Mouse (Mus musculus): ENCODE measurements around the gene Rapgef3. TPM values are rescaled to one million over a fixed set of nuclear protein-coding genes. Genes with fewer than 3 reads are reported as not detected.

The Rapgef3 gene
- polyA plus RNA-seq, 1 experiment from 2014 or later = 1.9 TPM

GRCm38 (mm10) chr15:97789761-97790505, 22.2 kb upstream of the Rapgef3 start:
- Histone ChIP-seq H3K9ac (replicated peaks) (no peak overlapping the region), H3K27me3 (ENCODE audit: insufficient read depth, low read length) (no peaks in the 10 kb centered on the region), H3K4me2 (ENCODE audit: low read depth, low read length) (no peak overlapping the region), H3K4me1 (ENCODE audit: insufficient read depth) (peaks cover 28% of the 10 kb centered on the region), H3K27ac (ENCODE audit: low read depth) (no peak overlapping the region), H3K4me3 (ENCODE audit: low read depth, low read length) (no peak overlapping the region), H3K36me3 (replicated peaks; ENCODE audit: insufficient read depth, low read length) (peaks cover 21% of the 10 kb centered on the region), H3K9me3 (ENCODE audit: low read length) (no peaks in the 10 kb centered on the region)
- WGBS (ENCODE audit: insufficient replicate concordance) = 51% methylated on average over 20 of the region's 20 CpGs
- TF ChIP-seq EP300 (IDR thresholded peaks at IDR 0.05; ENCODE audit: low read depth) (no peak), CTCF (IDR thresholded peaks at IDR 0.05; ENCODE audit: low read depth) (peak; percentile 92)
- DNase-seq (peak; percentile 76), ATAC-seq (no peak)

GRCm38 (mm10) chr15:97788821-97789220, 21.0 kb upstream of the Rapgef3 start:
- DNase-seq = no peak
- TF ChIP-seq CTCF (IDR thresholded peaks at IDR 0.05; ENCODE audit: low read depth) (no peak), EP300 (IDR thresholded peaks at IDR 0.05; ENCODE audit: low read depth) (no peak)
- no peak for ATAC-seq
- H3K27me3 ChIP-seq (ENCODE audit: insufficient read depth, low read length) = no peaks in the 10 kb centered on the region
- H3K9ac ChIP-seq (replicated peaks) = no peak overlapping the region
- H3K9me3 ChIP-seq (ENCODE audit: low read length) = no peaks in the 10 kb centered on the region
- WGBS (ENCODE audit: insufficient replicate concordance) = 57% methylated on average over 6 of the region's 6 CpGs
- H3K4me2 ChIP-seq (ENCODE audit: low read depth, low read length) = no peak overlapping the region
- H3K4me3 ChIP-seq (ENCODE audit: low read depth, low read length) = no peak overlapping the region
- peaks cover 21% of the 10 kb centered on the region for H3K36me3 ChIP-seq (replicated peaks; ENCODE audit: insufficient read depth, low read length)
- peak overlapping the region; percentile 55; the same call in 1 of the 2 replicates for H3K27ac ChIP-seq (ENCODE audit: low read depth)
- H3K4me1 ChIP-seq (ENCODE audit: insufficient read depth) = peaks cover 30% of the 10 kb centered on the region

- DNase-seq (no peak), ATAC-seq (no peak)
- Histone ChIP-seq H3K4me1 (ENCODE audit: insufficient read depth) (peaks cover 32% of the 10 kb centered on the region), H3K4me2 (ENCODE audit: low read depth, low read length) (peak overlapping the region; percentile 86), H3K4me3 (ENCODE audit: low read depth, low read length) (no peak overlapping the region), H3K27me3 (ENCODE audit: insufficient read depth, low read length) (no peaks in the 10 kb centered on the region), H3K36me3 (replicated peaks; ENCODE audit: insufficient read depth, low read length) (peaks cover 19% of the 10 kb centered on the region), H3K27ac (ENCODE audit: low read depth) (peak overlapping the region; percentile 93), H3K9ac (replicated peaks) (no peak overlapping the region; the same call in 1 of the 2 replicates), H3K9me3 (ENCODE audit: low read length) (no peaks in the 10 kb centered on the region)
- TF ChIP-seq EP300 (IDR thresholded peaks at IDR 0.05; ENCODE audit: low read depth) (no peak), CTCF (IDR thresholded peaks at IDR 0.05; ENCODE audit: low read depth) (no peak)
- 63% methylated on average over 19 of the region's 19 CpGs for WGBS (ENCODE audit: insufficient replicate concordance)
Observed at GRCm38 (mm10) chr15:97787799-97788667, 20.3 kb upstream of the Rapgef3 start.

- H3K9me3 ChIP-seq (ENCODE audit: low read length) = no peaks in the 10 kb centered on the region
- 55% methylated on average over 7 of the region's 7 CpGs for WGBS (ENCODE audit: insufficient replicate concordance)
- ATAC-seq (no peak), DNase-seq (no peak)
- H3K4me1 ChIP-seq (ENCODE audit: insufficient read depth) = peaks cover 38% of the 10 kb centered on the region
- peak overlapping the region; percentile 93 for H3K27ac ChIP-seq (ENCODE audit: low read depth)
- H3K9ac ChIP-seq (replicated peaks) = peak overlapping the region; percentile 37
- H3K4me2 ChIP-seq (ENCODE audit: low read depth, low read length) = peak overlapping the region; percentile 86
- peak overlapping the region; percentile 15; the same call in 1 of the 2 replicates for H3K4me3 ChIP-seq (ENCODE audit: low read depth, low read length)
- TF ChIP-seq EP300 (IDR thresholded peaks at IDR 0.05; ENCODE audit: low read depth) = no peak
- H3K27me3 ChIP-seq (ENCODE audit: insufficient read depth, low read length) = 0 out of 2 replicates have a peak, but pooled peaks cover 1% of the 10 kb centered on the region
- H3K36me3 ChIP-seq (replicated peaks; ENCODE audit: insufficient read depth, low read length) = peaks cover 16% of the 10 kb centered on the region
Observed at GRCm38 (mm10) chr15:97787148-97787798, 19.5 kb upstream of the Rapgef3 start.

- 26% methylated on average over 10 of the region's 10 CpGs for WGBS (ENCODE audit: insufficient replicate concordance)
- H3K36me3 ChIP-seq (replicated peaks; ENCODE audit: insufficient read depth, low read length) = peaks cover 13% of the 10 kb centered on the region
- no peaks in the 10 kb centered on the region for H3K9me3 ChIP-seq (ENCODE audit: low read length)
- TF ChIP-seq EP300 (IDR thresholded peaks at IDR 0.05; ENCODE audit: low read depth) (no peak), CTCF (IDR thresholded peaks at IDR 0.05; ENCODE audit: low read depth) (no peak)
- DNase-seq = peak; percentile 72
- peak overlapping the region; percentile 88 for H3K4me3 ChIP-seq (ENCODE audit: low read depth, low read length)
- peak overlapping the region; percentile 93 for H3K27ac ChIP-seq (ENCODE audit: low read depth)
- H3K9ac ChIP-seq (replicated peaks) = peak overlapping the region; percentile 92
- peak overlapping the region; percentile 86 for H3K4me2 ChIP-seq (ENCODE audit: low read depth, low read length)
- peaks cover 42% of the 10 kb centered on the region for H3K4me1 ChIP-seq (ENCODE audit: insufficient read depth)
- ATAC-seq = no peak
- H3K27me3 ChIP-seq (ENCODE audit: insufficient read depth, low read length) = 0 out of 2 replicates have a peak, but pooled peaks cover 6% of the 10 kb centered on the region
Observed at GRCm38 (mm10) chr15:97786412-97787112, 18.8 kb upstream of the Rapgef3 start.
